Mouse (Mus musculus): ENCODE results near the gene Slc16a1. TPM values are rescaled to one million over a fixed set of nuclear protein-coding genes. Genes with fewer than 3 reads are reported as not detected.
A peak's percentile ranks its signal among the peaks of the same experiment; 100 is the strongest.

Gene Slc16a1
- 10 to 100 TPM; 20.9 to 42.1 TPM for total RNA-seq (2021)
- long read RNA-seq, experiment 1, full-length matches to known transcripts, result 20 of 28 reads
- long read RNA-seq, experiment 1, partial matches to known transcripts, result 8 of 28 reads
- long read RNA-seq, experiment 1, other reads (novel, unspliced or antisense), result 0 of 28 reads
- long read RNA-seq, experiment 2, full-length matches to known transcripts, result 22 of 28 reads
- long read RNA-seq, experiment 2, partial matches to known transcripts, result 6 of 28 reads
- long read RNA-seq, experiment 2, other reads (novel, unspliced or antisense), result 0 of 28 reads

GRCm38 (mm10) chr3:104638403-104638779, at the start of gene Slc16a1:
TSS of gene Slc16a1 (plus strand) at chr3:104638668.
- intact Hi-C loops (cut with DNase I), result loop anchor here (2.0 to 5.0 kb wide), 2 partner anchors 36 to 96 kb away; no protein-coding TSS in a partner anchor
- no peak for TF ChIP-seq CTCF (IDR thresholded peaks at IDR 0.05)
- Histone ChIP-seq H3K4me3 (peak within 1 kb of the TSS; percentile 85), H3K27ac (peak within 1 kb of the TSS; percentile 96)
- peak; percentile 95 for DNase-seq

GRCm38 (mm10) chr3:104596451-104597134, 41.9 kb upstream of the Slc16a1 start:
- H3K27ac ChIP-seq, result peak overlapping the region; percentile 79
- intact Hi-C loops (cut with DNase I), result loop anchor here (5.0 kb wide), 1 partner anchor 34 kb away; no protein-coding TSS in a partner anchor

DNA sequence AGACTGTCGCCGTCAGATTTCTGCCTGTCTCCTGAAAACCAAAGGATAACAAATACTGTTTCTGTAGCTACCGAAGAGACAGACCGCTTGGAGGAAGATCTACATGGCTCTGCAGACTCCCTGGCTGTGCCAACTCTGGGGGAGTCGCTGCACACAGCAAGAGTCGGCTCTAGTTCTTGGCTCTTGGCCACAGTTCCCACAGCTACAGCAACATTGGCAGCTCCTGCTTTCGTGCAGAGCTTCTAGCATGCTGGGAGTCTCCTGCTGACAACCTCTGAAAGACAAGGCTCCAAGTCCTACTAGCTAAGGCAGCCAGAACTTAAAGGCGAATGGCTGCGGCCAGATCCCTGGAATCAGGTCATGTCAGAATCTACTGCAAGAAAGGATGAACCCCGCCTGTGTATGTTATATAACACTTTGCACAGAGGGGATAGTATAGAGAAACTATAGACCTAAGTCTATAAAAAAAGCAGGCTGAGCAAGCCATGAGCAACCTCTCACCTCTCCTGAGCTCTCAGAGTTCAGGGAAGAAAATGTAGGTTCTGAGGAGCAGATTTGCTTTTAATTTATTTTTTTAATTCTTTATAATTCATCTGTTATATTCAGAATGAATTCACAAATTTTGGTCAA, 41.2 kb upstream of the Slc16a1 start:
- peak; percentile 80 for DNase-seq
- no peak for TF ChIP-seq CTCF (IDR thresholded peaks at IDR 0.05)
- Histone ChIP-seq H3K27ac (peak overlapping the region; percentile 79), H3K4me3 (peak overlapping the region; percentile 55)
- intact Hi-C loops (cut with DNase I), result loop anchor here (5.0 kb wide), 1 partner anchor 35 kb away; no protein-coding TSS in a partner anchor

More at GRCm38 (mm10) chr3:104596451-104597134, 41.9 kb upstream of the Slc16a1 start:
- no peak; the same call in 1 of the 2 replicates for TF ChIP-seq CTCF (IDR thresholded peaks at IDR 0.05)
- peak overlapping the region; percentile 55 for H3K4me3 ChIP-seq
- no peak for DNase-seq

DNA sequence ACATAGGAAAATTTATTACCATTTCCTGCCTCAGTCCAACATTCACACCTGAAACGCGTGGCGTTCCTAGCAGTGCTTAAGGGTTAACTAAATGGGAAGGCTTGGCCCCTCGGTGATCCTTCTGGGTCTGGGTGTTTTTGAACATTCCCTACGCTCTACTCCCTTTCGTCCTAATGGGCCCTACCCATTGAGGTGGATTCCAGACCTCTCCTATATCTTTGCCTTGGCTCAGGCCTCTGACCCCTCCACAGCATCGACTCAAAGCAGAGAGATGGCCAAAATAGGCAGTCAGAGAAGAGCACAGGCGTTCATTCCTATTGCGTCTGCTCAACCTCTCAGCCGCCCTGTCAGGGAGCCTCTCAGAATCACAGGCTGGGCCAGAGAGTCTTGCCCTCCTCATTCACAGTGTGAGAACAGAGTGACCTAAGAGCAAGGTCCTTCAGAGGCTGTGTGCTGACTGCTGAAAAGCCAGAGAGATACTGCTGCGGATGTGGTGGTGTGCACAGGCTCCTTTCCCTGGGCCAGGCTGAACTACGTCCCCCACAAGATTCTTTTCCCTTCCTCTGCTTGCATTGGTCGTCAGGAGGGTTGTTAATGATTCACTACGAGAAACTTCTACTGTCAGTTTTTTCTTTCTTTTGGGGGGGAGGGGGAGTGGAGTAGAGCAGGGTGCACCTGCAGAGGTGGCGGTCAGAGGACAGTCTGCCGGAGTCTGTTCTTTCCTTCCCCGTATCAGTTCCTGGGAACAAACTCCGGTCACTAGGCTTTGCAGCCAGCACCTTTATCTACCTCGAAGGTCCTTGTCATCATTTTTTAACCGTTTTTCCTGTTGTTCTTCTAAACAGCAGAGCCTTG, 38.9 kb upstream of the Slc16a1 start:
- H3K4me3 ChIP-seq, result no peak overlapping the region
- H3K27ac ChIP-seq, result peak overlapping the region; percentile 76
- intact Hi-C loops (cut with DNase I), result loop anchor here (5.0 kb wide), 2 partner anchors 37 to 38 kb away; partner anchors contain the start of gene Slc16a1
- no peak for TF ChIP-seq CTCF (IDR thresholded peaks at IDR 0.05)
- no peak for DNase-seq

DNA sequence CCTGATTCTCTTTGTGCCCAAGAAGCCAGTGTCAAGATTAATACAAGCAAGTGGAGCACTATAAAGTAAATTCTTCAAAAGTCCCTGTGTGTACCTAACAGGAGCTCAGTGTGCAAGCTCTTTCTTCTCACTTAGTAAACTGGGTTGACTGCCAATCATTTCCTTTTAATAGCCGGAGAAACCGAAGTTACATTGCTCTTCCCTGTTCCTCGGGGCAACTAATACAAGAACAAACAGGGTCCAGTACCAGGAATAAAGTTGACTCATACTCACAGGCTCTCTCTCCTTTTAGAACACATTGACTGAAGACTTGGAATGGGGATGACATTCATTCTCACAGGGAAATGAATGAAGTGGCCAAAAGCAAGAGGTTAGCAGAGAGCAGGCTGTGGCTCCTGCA, 37.8 kb upstream of the Slc16a1 start:
- intact Hi-C loops (cut with DNase I), result loop anchor here (5.0 kb wide), 1 partner anchor 37 kb away; the partner anchor contains the start of gene Slc16a1
- TF ChIP-seq CTCF (IDR thresholded peaks at IDR 0.05), result no peak
- Histone ChIP-seq H3K27ac (peak overlapping the region; percentile 76), H3K4me3 (no peak overlapping the region)
- no peak for DNase-seq

GRCm38 (mm10) chr3:104601680-104602079, 36.8 kb upstream of the Slc16a1 start:
- DNase-seq, result peak; percentile 36
- H3K4me3 ChIP-seq, result no peak overlapping the region
- intact Hi-C loops (cut with DNase I), result loop anchor here (5.0 kb wide), 1 partner anchor 36 kb away; the partner anchor contains the start of gene Slc16a1
- no peak for TF ChIP-seq CTCF (IDR thresholded peaks at IDR 0.05)
- H3K27ac ChIP-seq, result peak overlapping the region; percentile 76

GRCm38 (mm10) chr3:104609690-104610380, 28.6 kb upstream of the Slc16a1 start:
- intact Hi-C loops (cut with DNase I), result no loop called here
- Histone ChIP-seq H3K27ac (no peak overlapping the region), H3K4me3 (no peak overlapping the region)
- TF ChIP-seq CTCF (IDR thresholded peaks at IDR 0.05), result no peak
- DNase-seq, result no peak

GRCm38 (mm10) chr3:104610453-104611230, 27.8 kb upstream of the Slc16a1 start:
- DNase-seq, result no peak
- H3K4me3 ChIP-seq, result no peak overlapping the region
- intact Hi-C loops (cut with DNase I), result no loop called here
- H3K27ac ChIP-seq, result no peak overlapping the region
- no peak for TF ChIP-seq CTCF (IDR thresholded peaks at IDR 0.05)

GRCm38 (mm10) chr3:104611951-104612350, 26.5 kb upstream of the Slc16a1 start:
- DNase-seq, result no peak
- intact Hi-C loops (cut with DNase I), result no loop called here
- no peak for TF ChIP-seq CTCF (IDR thresholded peaks at IDR 0.05)
- H3K4me3 ChIP-seq, result no peak overlapping the region
- no peak overlapping the region for H3K27ac ChIP-seq

DNA sequence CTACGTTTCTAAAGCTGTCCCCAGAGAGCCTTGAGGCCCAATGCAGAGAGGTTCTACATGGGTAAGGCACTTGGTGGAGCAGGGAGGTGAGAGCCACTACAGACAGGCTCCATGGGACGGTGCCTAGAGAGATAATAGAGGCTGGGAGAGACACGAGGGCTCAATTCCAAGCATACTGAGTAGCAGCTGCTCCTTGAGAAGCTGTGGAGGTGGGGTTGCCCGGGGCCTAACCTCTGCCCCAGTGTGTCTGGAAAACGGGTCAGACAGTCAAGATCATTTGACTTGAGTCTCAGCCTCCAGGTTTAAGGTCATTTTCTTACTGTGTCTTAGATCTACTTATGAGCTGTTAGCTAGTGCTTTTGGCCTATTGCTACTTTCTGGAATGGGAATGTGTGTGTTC, 25.4 kb upstream of the Slc16a1 start:
- DNase-seq, result no peak
- no peak for TF ChIP-seq CTCF (IDR thresholded peaks at IDR 0.05)
- no peak overlapping the region for H3K4me3 ChIP-seq
- H3K27ac ChIP-seq, result no peak overlapping the region
- intact Hi-C loops (cut with DNase I), result no loop called here

DNA sequence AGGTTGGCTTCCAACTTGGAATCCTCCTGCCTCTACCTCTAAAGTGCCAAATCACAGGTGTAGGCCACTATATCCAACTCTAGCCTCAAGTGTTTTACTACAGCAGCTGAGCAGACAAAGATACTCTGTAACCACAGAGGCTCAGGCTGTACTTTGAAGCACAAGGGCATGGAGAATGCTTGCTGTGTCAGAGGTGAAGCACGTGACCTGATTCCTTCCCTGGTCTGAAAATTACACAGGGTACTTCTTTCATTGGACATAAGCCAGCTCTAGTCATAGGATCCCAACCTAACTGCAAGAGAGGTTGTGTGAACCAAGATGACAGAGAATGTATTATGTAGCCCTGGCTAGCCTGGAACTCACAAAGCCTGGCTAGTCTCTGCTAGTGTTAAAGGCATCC, 24.4 kb upstream of the Slc16a1 start:
- no peak for TF ChIP-seq CTCF (IDR thresholded peaks at IDR 0.05)
- H3K4me3 ChIP-seq, result no peak overlapping the region
- no peak for DNase-seq
- intact Hi-C loops (cut with DNase I), result no loop called here
- H3K27ac ChIP-seq, result no peak overlapping the region

All from gastrocnemius, adult 2 months (tissue).